Mouse (Mus musculus): ENCODE results near the gene Ncstn.
A peak's percentile ranks its signal among the peaks of the same experiment; 100 is the strongest.

Gene Ncstn

GRCm38 (mm10) chr1:172071556-172071955, 11.0 kb downstream of the Ncstn start:
- no peak for DNase-seq

GRCm38 (mm10) chr1:172070227-172070626, 12.4 kb downstream of the Ncstn start:
- no peak for DNase-seq

GRCm38 (mm10) chr1:172064613-172065141, 17.9 kb downstream of the Ncstn start:
- no peak for DNase-seq

GRCm38 (mm10) chr1:172063291-172064023, 19.1 kb downstream of the Ncstn start:
- no peak for DNase-seq

- no peak for DNase-seq
Measured at GRCm38 (mm10) chr1:172062101-172062500, 20.5 kb downstream of the Ncstn start.

GRCm38 (mm10) chr1:172061217-172061616, 21.4 kb downstream of the Ncstn start:
- DNase-seq = peak; percentile 29 to 37

GRCm38 (mm10) chr1:172060659-172061058, 21.9 kb downstream of the Ncstn start:
- DNase-seq = no peak

GRCm38 (mm10) chr1:172058874-172059273, 23.7 kb downstream of the Ncstn start:
- DNase-seq = no peak

GRCm38 (mm10) chr1:172058321-172058720, 24.3 kb downstream of the Ncstn start:
- DNase-seq = no peak

- no peak for DNase-seq
Measured at GRCm38 (mm10) chr1:172057491-172057921, 25.1 kb downstream of the Ncstn start, which contains the start of gene Nhlh1. Gene Nhlh1, minus strand, starts transcription at chr1:172057573.

- DNase-seq = no peak
Measured at GRCm38 (mm10) chr1:172056251-172056650, 26.3 kb downstream of the Ncstn start.

- DNase-seq = peak; percentile 63 to 75
Measured at GRCm38 (mm10) chr1:172053541-172054440, 28.8 kb downstream of the Ncstn start.

GRCm38 (mm10) chr1:172052766-172053279, 29.8 kb downstream of the Ncstn start:
- no peak for DNase-seq

GRCm38 (mm10) chr1:172049131-172049782, 33.3 kb downstream of the Ncstn start:
- DNase-seq = no peak

- no peak for DNase-seq
Measured at GRCm38 (mm10) chr1:172048241-172048734, 34.3 kb downstream of the Ncstn start.

GRCm38 (mm10) chr1:172046938-172047337, 35.7 kb downstream of the Ncstn start:
- peak; percentile 74 to 82 for DNase-seq

GRCm38 (mm10) chr1:172046410-172046809, 36.2 kb downstream of the Ncstn start:
- DNase-seq = no peak

- DNase-seq = no peak
Measured at GRCm38 (mm10) chr1:172029914-172030313, 52.7 kb downstream of the Ncstn start.

- DNase-seq = no peak
Measured at GRCm38 (mm10) chr1:172028394-172029275, 54.0 kb downstream of the Ncstn start, which contains the start of gene Vangl2. Gene Vangl2, minus strand, starts transcription at chr1:172028444.

GRCm38 (mm10) chr1:172027809-172028102, 54.8 kb downstream of the Ncstn start:
- no peak for DNase-seq

- DNase-seq = peak; percentile 95 to 98
Measured at GRCm38 (mm10) chr1:172027010-172027808, 55.4 kb downstream of the Ncstn start.
